Mouse (Mus musculus): ENCODE results near the gene Spag16. TPM values are rescaled to one million over a fixed set of nuclear protein-coding genes. Genes with fewer than 3 reads are reported as not detected.

The Spag16 gene
- polyA plus RNA-seq, 1 experiment = 0.42 TPM

DNA sequence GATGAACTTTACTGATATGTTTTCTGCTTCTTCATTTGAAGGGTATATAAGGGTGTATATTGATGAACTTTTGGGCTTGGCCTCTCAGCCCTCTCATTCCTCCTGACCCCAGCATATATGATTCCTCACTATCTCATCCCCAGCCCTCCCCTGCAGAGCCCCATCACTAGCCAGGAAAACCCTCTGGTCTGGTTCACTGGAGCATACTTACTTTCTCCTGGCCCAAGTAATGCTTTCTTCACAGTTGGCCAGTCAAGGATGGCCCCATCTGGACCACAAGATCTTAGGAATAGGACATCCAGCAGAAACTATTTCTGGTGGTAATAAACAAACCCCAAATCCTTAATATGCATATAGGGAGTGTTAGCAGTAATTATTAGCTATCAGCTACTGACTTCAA, 527.2 kb downstream of the Spag16 start:
- H3K4me3 ChIP-seq (ENCODE audit: insufficient read depth, low read length) = no peak overlapping the region
- TF ChIP-seq POLR2A (IDR thresholded peaks at IDR 0.05; ENCODE audit: extremely low read depth, insufficient read depth, low read length) = no peak
- no peak for TF ChIP-seq CTCF (IDR thresholded peaks at IDR 0.05; ENCODE audit: extremely low read depth, insufficient read depth, low read length)
- no peak overlapping the region for H3K27ac ChIP-seq (ENCODE audit: insufficient read depth, low read length)
- H3K4me1 ChIP-seq (ENCODE audit: control insufficient read depth, insufficient read depth, low read length) = no peaks in the 10 kb centered on the region

DNA sequence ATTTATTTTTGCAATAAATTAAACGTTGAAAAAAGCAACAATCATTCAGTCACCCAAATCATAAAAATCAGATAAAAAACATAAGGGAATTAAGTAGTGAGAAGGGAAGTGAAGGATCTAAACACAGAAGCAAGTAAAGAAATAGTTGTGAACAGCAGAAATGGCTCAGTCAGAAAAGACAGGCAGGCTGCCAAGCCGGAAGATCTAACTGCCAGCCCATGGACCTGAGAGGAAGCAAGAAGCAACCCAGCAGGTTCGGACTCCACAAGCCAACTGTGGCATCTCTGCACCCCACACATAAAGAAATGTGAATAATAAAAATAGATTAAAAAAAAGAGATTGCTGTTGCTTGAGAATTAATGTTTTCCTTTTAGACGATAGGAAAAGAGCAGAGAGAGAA, 545.0 kb downstream of the Spag16 start:
- TF ChIP-seq CTCF (IDR thresholded peaks at IDR 0.05; ENCODE audit: extremely low read depth, insufficient read depth, low read length) (no peak), POLR2A (IDR thresholded peaks at IDR 0.05; ENCODE audit: extremely low read depth, insufficient read depth, low read length) (no peak)
- H3K4me3 ChIP-seq (ENCODE audit: insufficient read depth, low read length) = no peak overlapping the region
- H3K4me1 ChIP-seq (ENCODE audit: control insufficient read depth, insufficient read depth, low read length) = no peaks in the 10 kb centered on the region
- H3K27ac ChIP-seq (ENCODE audit: insufficient read depth, low read length) = no peak overlapping the region

DNA sequence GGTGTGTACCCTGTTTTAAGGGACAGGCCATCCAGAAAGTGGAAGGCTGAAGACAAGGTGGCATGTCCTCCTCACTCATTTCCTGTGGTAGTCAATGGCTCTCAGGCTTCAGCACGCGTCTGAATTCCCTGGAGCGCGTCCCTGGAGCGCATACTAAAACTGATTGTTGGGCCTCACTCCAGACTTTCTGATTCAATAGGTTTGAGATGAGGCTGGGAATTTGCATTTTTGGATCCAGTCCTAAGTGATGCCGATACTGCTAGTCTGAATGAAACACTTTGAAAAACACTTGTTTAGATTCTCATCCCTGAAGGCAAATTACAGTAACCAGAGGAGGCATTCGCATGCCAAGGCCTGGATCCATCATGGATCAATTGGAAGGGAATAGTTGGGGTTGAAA, 553.3 kb downstream of the Spag16 start:
- TF ChIP-seq POLR2A (IDR thresholded peaks at IDR 0.05; ENCODE audit: extremely low read depth, insufficient read depth, low read length) (no peak), CTCF (IDR thresholded peaks at IDR 0.05; ENCODE audit: extremely low read depth, insufficient read depth, low read length) (no peak)

DNA sequence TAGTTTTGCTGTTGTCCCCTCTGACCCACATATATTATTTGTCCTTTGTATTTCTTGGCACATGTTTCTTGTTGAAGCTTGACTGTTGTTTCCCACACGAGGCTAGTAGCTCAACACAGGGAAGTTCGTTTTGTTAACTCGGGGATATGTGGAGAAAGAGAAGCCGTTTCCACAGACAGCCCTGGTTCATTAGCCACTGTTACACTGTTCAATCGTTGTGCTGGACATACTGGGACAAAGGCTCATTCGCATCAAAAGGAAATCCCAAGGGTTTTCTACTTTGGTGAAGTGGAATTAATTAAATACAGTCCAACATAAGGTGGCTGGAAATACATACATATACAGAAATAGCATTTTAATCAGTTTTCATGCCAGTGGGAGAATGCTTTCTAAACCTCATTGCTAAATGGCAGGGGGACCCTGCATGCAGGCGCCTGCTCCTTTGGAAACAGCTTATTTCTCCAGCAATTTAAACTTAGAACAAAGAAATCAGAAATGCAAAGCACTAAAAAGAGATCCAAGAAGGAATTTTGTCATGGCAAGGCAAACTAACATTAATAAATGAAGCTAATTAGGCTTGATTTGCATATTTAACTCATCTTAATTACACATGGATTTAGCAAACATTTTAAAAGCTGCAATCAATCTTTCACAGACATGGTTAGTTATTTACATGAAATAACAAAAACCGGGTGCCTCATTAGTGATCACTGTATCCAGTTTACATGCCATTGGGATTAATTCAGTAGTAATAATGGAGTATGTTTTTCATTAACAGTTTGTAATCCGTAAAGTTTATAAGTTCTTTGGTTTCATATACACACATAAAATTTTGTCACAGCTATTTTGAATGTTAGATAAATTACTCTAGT, 615.7 kb downstream of the Spag16 start:
- no peak overlapping the region for H3K4me3 ChIP-seq (ENCODE audit: insufficient read depth, low read length)
- no peaks in the 10 kb centered on the region for H3K4me1 ChIP-seq (ENCODE audit: control insufficient read depth, insufficient read depth, low read length)
- no peak overlapping the region for H3K27ac ChIP-seq (ENCODE audit: insufficient read depth, low read length)
- no peak for TF ChIP-seq CTCF (IDR thresholded peaks at IDR 0.05; ENCODE audit: extremely low read depth, insufficient read depth, low read length)
- no peak for TF ChIP-seq POLR2A (IDR thresholded peaks at IDR 0.05; ENCODE audit: extremely low read depth, insufficient read depth, low read length)

More for the DNA sequence above, 553.3 kb downstream of the Spag16 start:
- Histone ChIP-seq H3K27ac (ENCODE audit: insufficient read depth, low read length) (no peak overlapping the region), H3K4me3 (ENCODE audit: insufficient read depth, low read length) (no peak overlapping the region), H3K4me1 (ENCODE audit: control insufficient read depth, insufficient read depth, low read length) (no peaks in the 10 kb centered on the region)

DNA sequence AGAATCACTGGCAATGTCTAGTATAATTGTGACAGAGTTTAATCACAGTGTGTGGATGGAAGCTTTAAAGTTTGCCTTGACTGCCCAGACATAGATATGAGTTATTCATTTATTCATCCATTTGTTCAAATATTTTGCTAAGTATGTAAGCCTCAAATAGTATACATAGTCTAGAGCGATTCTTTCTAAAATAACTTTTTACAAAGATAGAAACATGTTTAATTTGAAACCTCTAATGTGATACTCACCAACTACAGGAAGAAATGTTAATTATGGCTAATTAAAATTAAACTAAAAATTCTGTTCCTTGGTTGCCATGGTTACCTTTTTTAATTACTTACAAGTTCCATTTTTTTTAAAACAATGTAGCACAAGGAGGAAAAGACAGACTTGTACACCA, 653.1 kb downstream of the Spag16 start:
- Histone ChIP-seq H3K4me1 (ENCODE audit: control insufficient read depth, insufficient read depth, low read length) (no peaks in the 10 kb centered on the region), H3K27ac (ENCODE audit: insufficient read depth, low read length) (no peak overlapping the region), H3K4me3 (ENCODE audit: insufficient read depth, low read length) (no peak overlapping the region)
- TF ChIP-seq CTCF (IDR thresholded peaks at IDR 0.05; ENCODE audit: extremely low read depth, insufficient read depth, low read length) (no peak), POLR2A (IDR thresholded peaks at IDR 0.05; ENCODE audit: extremely low read depth, insufficient read depth, low read length) (no peak)

DNA sequence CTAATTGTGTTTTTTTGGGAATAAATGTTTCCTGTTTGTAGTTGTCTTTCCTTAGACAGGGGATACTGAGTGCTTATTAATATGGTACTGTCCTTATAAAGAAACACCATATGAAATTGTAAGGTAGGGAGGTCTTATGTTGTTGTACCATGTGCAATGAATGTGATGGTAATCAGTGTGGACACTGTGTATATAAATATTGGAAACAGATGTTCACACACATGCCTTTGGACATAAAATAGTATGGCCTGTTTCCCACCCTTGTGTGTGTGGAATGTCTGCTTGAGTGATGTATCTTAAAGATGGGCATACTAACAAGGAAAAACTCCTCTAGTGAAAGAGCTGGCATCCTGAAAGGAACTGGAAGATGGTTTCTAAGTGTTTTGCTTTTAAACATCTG, 692.1 kb downstream of the Spag16 start:
- no peak for TF ChIP-seq CTCF (IDR thresholded peaks at IDR 0.05; ENCODE audit: extremely low read depth, insufficient read depth, low read length)
- no peak for TF ChIP-seq POLR2A (IDR thresholded peaks at IDR 0.05; ENCODE audit: extremely low read depth, insufficient read depth, low read length)
- no peak overlapping the region for H3K27ac ChIP-seq (ENCODE audit: insufficient read depth, low read length)
- no peak overlapping the region for H3K4me3 ChIP-seq (ENCODE audit: insufficient read depth, low read length)
- H3K4me1 ChIP-seq (ENCODE audit: control insufficient read depth, insufficient read depth, low read length) = no peaks in the 10 kb centered on the region

DNA sequence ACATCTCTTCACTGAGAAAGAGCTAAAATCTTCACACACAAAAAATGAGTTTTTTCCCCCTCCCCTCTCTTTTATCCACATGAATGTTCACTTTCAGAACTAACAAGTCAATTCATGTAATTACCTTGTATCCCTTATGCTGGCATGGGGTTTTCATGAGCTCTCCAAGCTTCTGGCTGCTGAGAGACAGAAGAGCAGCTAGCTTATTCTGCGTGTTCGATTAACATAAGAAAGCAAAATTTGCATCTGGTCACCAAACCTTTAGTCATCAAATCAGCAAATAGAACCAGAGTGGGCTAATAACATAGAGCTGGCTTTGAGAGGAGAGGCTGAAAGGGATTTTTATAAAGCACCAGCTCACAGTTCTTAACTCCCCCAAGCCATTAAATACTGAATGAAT, 700.4 kb downstream of the Spag16 start:
- TF ChIP-seq POLR2A (IDR thresholded peaks at IDR 0.05; ENCODE audit: extremely low read depth, insufficient read depth, low read length) = no peak
- no peak for TF ChIP-seq CTCF (IDR thresholded peaks at IDR 0.05; ENCODE audit: extremely low read depth, insufficient read depth, low read length)
- Histone ChIP-seq H3K4me1 (ENCODE audit: control insufficient read depth, insufficient read depth, low read length) (no peaks in the 10 kb centered on the region), H3K27ac (ENCODE audit: insufficient read depth, low read length) (no peak overlapping the region), H3K4me3 (ENCODE audit: insufficient read depth, low read length) (no peak overlapping the region)

DNA sequence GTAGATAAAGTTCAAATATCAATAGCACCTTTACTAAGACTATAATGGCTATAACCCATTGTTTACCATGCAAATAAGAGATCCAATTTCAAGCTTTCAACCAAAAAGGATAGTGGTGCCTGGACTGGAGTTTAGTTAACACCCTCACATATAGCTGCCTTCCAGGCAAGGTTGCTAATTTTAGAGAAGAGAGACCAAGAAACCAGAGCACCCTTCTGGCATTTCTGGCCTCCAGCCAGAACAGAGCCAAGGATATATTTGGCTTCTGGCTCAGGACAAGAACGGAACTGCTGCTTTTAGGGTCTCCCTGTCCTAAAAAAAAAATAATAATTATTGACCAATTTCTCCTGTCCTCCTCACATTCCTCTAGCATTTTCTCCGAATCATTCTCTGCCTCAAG, 703.0 kb downstream of the Spag16 start:
- H3K4me3 ChIP-seq (ENCODE audit: insufficient read depth, low read length) = no peak overlapping the region
- H3K27ac ChIP-seq (ENCODE audit: insufficient read depth, low read length) = no peak overlapping the region
- TF ChIP-seq POLR2A (IDR thresholded peaks at IDR 0.05; ENCODE audit: extremely low read depth, insufficient read depth, low read length) (no peak), CTCF (IDR thresholded peaks at IDR 0.05; ENCODE audit: extremely low read depth, insufficient read depth, low read length) (no peak)

DNA sequence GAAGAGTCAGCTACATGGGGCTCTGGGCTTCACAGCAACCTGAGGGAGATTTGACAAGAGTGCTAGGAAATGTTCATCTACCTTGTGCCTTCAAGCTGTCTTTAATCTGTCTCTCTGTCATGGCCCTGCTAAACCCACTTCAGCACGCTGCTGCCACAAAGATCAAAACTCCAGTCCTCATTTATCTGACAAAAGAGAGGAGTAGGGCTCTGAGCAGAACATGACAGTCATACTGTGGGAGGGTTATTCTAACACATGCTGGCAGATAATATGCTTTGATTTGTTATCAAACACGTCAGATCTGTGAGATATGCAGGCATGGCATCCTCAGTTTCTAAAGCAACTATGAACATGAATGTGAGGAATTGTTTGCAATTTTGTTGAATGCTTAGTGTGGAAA, 725.1 kb downstream of the Spag16 start:
- Histone ChIP-seq H3K27ac (ENCODE audit: insufficient read depth, low read length) (no peak overlapping the region), H3K4me3 (ENCODE audit: insufficient read depth, low read length) (no peak overlapping the region), H3K4me1 (ENCODE audit: control insufficient read depth, insufficient read depth, low read length) (no peaks in the 10 kb centered on the region)
- TF ChIP-seq POLR2A (IDR thresholded peaks at IDR 0.05; ENCODE audit: extremely low read depth, insufficient read depth, low read length) (no peak), CTCF (IDR thresholded peaks at IDR 0.05; ENCODE audit: extremely low read depth, insufficient read depth, low read length) (no peak)

More for the DNA sequence above, 703.0 kb downstream of the Spag16 start:
- H3K4me1 ChIP-seq (ENCODE audit: control insufficient read depth, insufficient read depth, low read length) = no peaks in the 10 kb centered on the region

DNA sequence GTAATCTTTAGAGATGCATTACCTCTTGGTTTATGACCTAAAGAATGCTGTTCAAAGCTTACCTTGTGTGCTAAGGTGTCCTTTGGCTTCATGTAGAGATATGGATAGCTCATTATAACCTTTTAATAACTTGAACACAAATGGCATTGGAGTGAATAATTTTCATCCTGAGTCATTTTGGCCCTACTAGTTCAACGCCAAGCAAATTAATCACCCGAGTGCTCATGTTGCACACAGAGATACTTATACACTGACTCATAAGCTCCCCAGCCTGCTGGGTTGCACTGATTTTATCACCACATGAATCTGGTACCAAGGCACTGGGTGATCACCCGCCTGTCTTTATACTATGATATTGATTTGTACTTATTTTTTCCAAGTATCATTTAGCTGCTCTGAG, 795.0 kb downstream of the Spag16 start:
- no peak overlapping the region for H3K27ac ChIP-seq (ENCODE audit: insufficient read depth, low read length)
- TF ChIP-seq POLR2A (IDR thresholded peaks at IDR 0.05; ENCODE audit: extremely low read depth, insufficient read depth, low read length) (no peak), CTCF (IDR thresholded peaks at IDR 0.05; ENCODE audit: extremely low read depth, insufficient read depth, low read length) (no peak)
- no peaks in the 10 kb centered on the region for H3K4me1 ChIP-seq (ENCODE audit: control insufficient read depth, insufficient read depth, low read length)
- no peak overlapping the region for H3K4me3 ChIP-seq (ENCODE audit: insufficient read depth, low read length)
